Mouse (Mus musculus) megakaryocyte-erythroid progenitor cell, adult 5-6 weeks (primary cell): ENCODE measurements around the gene Izumo3. TPM values are rescaled to one million over a fixed set of nuclear protein-coding genes. Genes with fewer than 3 reads are reported as not detected.
"Not testable (repeated sequence)": the region's sequence is repeated elsewhere in the genome, so short reads cannot be mapped to it uniquely, and the experiment has no call there.

ENCODE experiments used
- ATAC-seq: replicated peaks from 2 replicates; pipeline ENCODE4 v1.8.0; 2016; ENCODE audit warnings: mild to moderate bottlenecking, inconsistent platforms; ENCODE audit not compliant: severe bottlenecking, poor library complexity, low FRiP score, low TSS enrichment
- total RNA-seq, 2 experiments: library from RNA; stranded (forward) in 1 of 2; stranded (reverse) in 1 of 2; fragments of 200-1000, 215-1000 nt in 1 of 2; fragments of >200 nt in 1 of 2; fragmentation: Nextera tagmentation in 1 of 2; gene quantifications; 2 replicates each; pipeline ENCODE4 v1.2.3; 2014 to 2017

Izumo3 gene
- total RNA-seq (2014; fragmentation: Nextera tagmentation) (not detected in 2 replicates), total RNA-seq (2017) (not detected in 2 replicates)

GRCm38 (mm10) chr4:92147134-92147533 is at the start of gene Izumo3:
Gene Izumo3, minus strand, starts transcription at chr4:92147234.
- ATAC-seq, result no peak

- not testable (repeated sequence) for ATAC-seq
Observed at GRCm38 (mm10) chr4:92191649-92192048, 44.6 kb upstream of the Izumo3 start, which contains the start of gene Gm12666. Gene Gm12666, minus strand, starts transcription at chr4:92191749.

GRCm38 (mm10) chr4:92152646-92153045 is 5.6 kb upstream of the Izumo3 start:
- ATAC-seq, result no peak

- no peak for ATAC-seq
Observed at GRCm38 (mm10) chr4:92111390-92111988, 35.5 kb downstream of the Izumo3 start.

GRCm38 (mm10) chr4:92097386-92097785 is 49.6 kb downstream of the Izumo3 start:
- no peak for ATAC-seq

- no peak for ATAC-seq
Observed at GRCm38 (mm10) chr4:92095951-92096350, 51.1 kb downstream of the Izumo3 start.

Other genes starting within 250 kb of the Izumo3 start
- not detected in 2 replicates for gene Gm12666, start 44.5 kb upstream of the Izumo3 start, total RNA-seq (2014; fragmentation: Nextera tagmentation)
- gene Gm12666, start 44.5 kb upstream of the Izumo3 start, total RNA-seq (2017), result 0.27 TPM in 1 of 2 replicates, not detected in the other